Mouse (Mus musculus) adrenal gland, adult 8-10 months (tissue): ENCODE data around the gene Lrrc41. TPM values are rescaled to one million over a fixed set of nuclear protein-coding genes. Genes with fewer than 3 reads are reported as not detected.
A peak's percentile ranks its signal among the peaks of the same experiment; 100 is the strongest.

Experiments used
- DNase-seq: peaks from one replicate; pipeline ENCODE4 v3.0.0; 2022
- total RNA-seq, 4 experiments: library from RNA; stranded (reverse); gene quantifications; 2 replicates each; pipeline ENCODE4 v1.2.4; 2022

Gene Lrrc41
- total RNA-seq, 4 experiments from 2014 or later, result 58.2 to 84.0 (median 64.9) TPM

DNA sequence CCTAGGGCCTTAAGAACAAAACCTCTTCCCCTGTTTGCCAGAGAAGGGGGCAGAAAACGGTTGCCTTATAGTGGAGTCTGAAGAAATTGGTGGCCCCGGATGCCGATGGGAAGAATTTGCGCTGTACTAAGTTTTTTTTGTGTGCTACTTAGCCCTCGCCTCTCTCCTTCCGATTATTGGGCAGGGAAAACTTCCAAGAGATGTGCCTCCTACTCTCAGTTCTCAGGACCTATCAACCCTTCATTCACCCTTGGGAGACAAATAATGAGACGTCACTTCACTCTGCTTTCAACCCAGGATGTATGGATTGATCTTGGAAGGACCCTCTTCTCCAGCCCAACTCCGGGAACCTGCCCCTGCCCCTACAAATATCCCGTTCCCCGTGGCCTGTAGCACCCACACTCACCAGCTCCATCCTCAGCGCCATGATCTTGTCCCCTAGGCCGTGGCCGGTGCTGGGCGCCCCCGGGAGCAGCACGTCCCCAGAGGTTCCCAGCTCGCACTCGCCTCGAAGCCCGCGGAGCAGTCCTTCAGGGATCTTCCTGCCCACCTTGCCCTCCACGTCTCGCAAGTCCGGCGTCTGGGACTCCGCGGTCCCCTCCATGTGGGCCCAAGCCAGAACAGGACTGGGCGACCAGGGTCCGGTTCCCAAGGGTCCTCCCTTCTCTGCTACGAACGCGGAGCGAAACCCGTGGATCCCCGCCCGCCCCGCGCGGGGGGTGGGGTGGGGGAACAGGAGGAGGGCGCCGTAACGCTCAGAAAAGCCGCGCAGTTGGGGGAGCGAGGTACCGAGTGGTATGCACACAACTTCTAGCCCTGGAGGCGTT lies 69.0 kb downstream of the Lrrc41 start:
- DNase-seq, result peak; percentile 49

Other genes with a start within 250 kb of the Lrrc41 start
- gene Mob3c, start 247.2 kb upstream of the Lrrc41 start, total RNA-seq, result 10 to 100 TPM; 15.6 to 22.2 (median 16.3) TPM
- gene Mknk1, start 236.1 kb upstream of the Lrrc41 start, total RNA-seq, result 10 to 100 TPM; 46.8 to 72.1 (median 57.8) TPM
- not detected for gene Kncn, start 190.9 kb upstream of the Lrrc41 start, total RNA-seq
- not detected for gene 6430628N08Rik, start 184.6 kb upstream of the Lrrc41 start, total RNA-seq
- gene Dmbx1, start 135.3 kb upstream of the Lrrc41 start, total RNA-seq, result not detected
- 10 to 100 TPM in 1 of 4 experiments, 1 to 10 TPM in 3; 4.1 to 10.5 (median 6.0) TPM for gene Faah, start 57.3 kb upstream of the Lrrc41 start, total RNA-seq
- gene Nsun4, start 21.4 kb upstream of the Lrrc41 start, total RNA-seq, result 10 to 100 TPM; 30.5 to 41.1 (median 34.8) TPM
- gene Uqcrh, start 198 bp upstream of the Lrrc41 start, total RNA-seq, result 100 to 1,000 TPM; 390 to 507 (median 480) TPM
- gene Rad54l, start 48.4 kb downstream of the Lrrc41 start, total RNA-seq, result 1 to 10 TPM; 1.0 to 1.4 (median 1.2) TPM
- gene Pomgnt1, start 48.6 kb downstream of the Lrrc41 start, total RNA-seq, result 10 to 100 TPM; 58.5 to 69.6 (median 62.9) TPM
- gene Lurap1, start 76.1 kb downstream of the Lrrc41 start, total RNA-seq, result 10 to 100 TPM in 3 of 4 experiments, 1 to 10 TPM in 1; 8.3 to 14.0 (median 12.1) TPM
- gene Tspan1, start 92.3 kb downstream of the Lrrc41 start, total RNA-seq, result not detected
- gene 1700042G07Rik, start 98.1 kb downstream of the Lrrc41 start, total RNA-seq, result not detected
- gene Gm49337, start 98.1 kb downstream of the Lrrc41 start, total RNA-seq, result not detected
- 10 to 100 TPM; 21.5 to 41.2 (median 31.1) TPM for gene Pik3r3, start 146.3 kb downstream of the Lrrc41 start, total RNA-seq